Mouse (Mus musculus) kidney, adult 2 months (tissue): ENCODE measurements at regions not wholly inside any gene's neighbourhood (a gene's known extent, or its start where the extent isn't known, plus 50 kb on each side); places are given as distances from the start of the nearest gene placed in this dataset.

Experiments
- DNase-seq: peaks from one replicate; pipeline ENCODE4 v3.0.0; 2021
- H3K27ac ChIP-seq: fragments of 200-500 bp; 2 replicates; pipeline ENCODE4 v1.5.1; 2012; ENCODE audit warnings: low read depth, low read length, control low read depth, inconsistent platforms; ENCODE audit not compliant: insufficient read depth
- H3K27me3 ChIP-seq: fragments of 200-500 bp; replicated peaks from 2 replicates; pipeline ENCODE4 v1.6.1; 2012; ENCODE audit warnings: mild to moderate bottlenecking, moderate library complexity, low read length, inconsistent platforms; ENCODE audit not compliant: control insufficient read depth, insufficient read depth
- H3K36me3 ChIP-seq: fragments of 200-500 bp; 2 replicates; pipeline ENCODE4 v1.6.1; 2012; ENCODE audit warnings: mild to moderate bottlenecking, moderate library complexity, low read length, inconsistent platforms; ENCODE audit not compliant: control insufficient read depth, insufficient read depth
- H3K4me1 ChIP-seq: fragments of 200-500 bp; 2 replicates; pipeline ENCODE4 v1.6.1; 2011; ENCODE audit warnings: low read length; ENCODE audit not compliant: control insufficient read depth, insufficient read depth
- H3K4me3 ChIP-seq: fragments of 200-500 bp; 2 replicates; pipeline ENCODE4 v1.5.1; 2011; ENCODE audit warnings: mild to moderate bottlenecking, low read depth, low read length, control low read depth; ENCODE audit not compliant: insufficient read depth
- CTCF ChIP-seq: fragments of 200-500 bp; conservative IDR thresholded peaks from 2 replicates; pipeline ENCODE4 v1.5.1; 2011; ENCODE audit warnings: low read depth, mild to moderate bottlenecking, control low read depth, low read length, moderate library complexity, mixed read lengths; ENCODE audit not compliant: insufficient read depth, insufficient read length
- POLR2A ChIP-seq: fragments of 200-500 bp; IDR thresholded peaks from one replicate; pipeline ENCODE4 v1.6.1; 2011; ENCODE audit warnings: low read depth, low read length, control low read depth
- WGBS: fragments of 180-500 bp; shearing (Covaris S2); methylation state at CpG from one replicate; pipeline ENCODE4 v1.1.7; 2018; 5-methylcytosine and 5-hydroxymethylcytosine counted together

GRCm38 (mm10) chr4:95194621-95195455 is 142.8 kb upstream of the Jun start:
- Histone ChIP-seq H3K4me1 (peaks cover 8% of the 10 kb centered on the region), H3K27ac (no peak overlapping the region), H3K4me3 (no peak overlapping the region), H3K27me3 (no peaks in the 10 kb centered on the region), H3K36me3 (no peaks in the 10 kb centered on the region)
- DNase-seq: no peak
- 85% methylated on average over 5 of the region's 5 CpGs for WGBS
- no peak for TF ChIP-seq POLR2A
- TF ChIP-seq CTCF: no peak

- no peaks in the 10 kb centered on the region for H3K36me3 ChIP-seq
- WGBS: 72% methylated on average over 2 of the region's 2 CpGs
- no peak for DNase-seq
- peaks cover 8% of the 10 kb centered on the region for H3K4me1 ChIP-seq
- TF ChIP-seq CTCF: no peak
- TF ChIP-seq POLR2A: no peak
- no peak overlapping the region for H3K27ac ChIP-seq
- no peaks in the 10 kb centered on the region for H3K27me3 ChIP-seq
- no peak overlapping the region for H3K4me3 ChIP-seq
Observed at GRCm38 (mm10) chr4:95196106-95196505, 144.1 kb upstream of the Jun start.

GRCm38 (mm10) chr4:95197077-95197711 is 145.2 kb upstream of the Jun start:
- Histone ChIP-seq H3K27ac (no peak overlapping the region), H3K4me3 (no peak overlapping the region), H3K27me3 (no peaks in the 10 kb centered on the region), H3K36me3 (no peaks in the 10 kb centered on the region), H3K4me1 (peaks cover 8% of the 10 kb centered on the region)
- no peak for DNase-seq
- 33% methylated on average over 7 of the region's 7 CpGs for WGBS
- no peak for TF ChIP-seq POLR2A
- TF ChIP-seq CTCF: no peak

GRCm38 (mm10) chr4:95199394-95199793 is 147.4 kb upstream of the Jun start:
- Histone ChIP-seq H3K4me1 (peaks cover 8% of the 10 kb centered on the region), H3K4me3 (no peak overlapping the region), H3K27me3 (no peaks in the 10 kb centered on the region), H3K27ac (no peak overlapping the region), H3K36me3 (no peaks in the 10 kb centered on the region)
- DNase-seq: no peak
- WGBS: 93% methylated on average over 5 of the region's 5 CpGs
- TF ChIP-seq CTCF (no peak), POLR2A (no peak)

- Histone ChIP-seq H3K36me3 (no peaks in the 10 kb centered on the region), H3K27me3 (no peaks in the 10 kb centered on the region), H3K4me1 (peaks cover 8% of the 10 kb centered on the region), H3K27ac (no peak overlapping the region), H3K4me3 (no peak overlapping the region)
- peak; percentile 75 for DNase-seq
- TF ChIP-seq POLR2A (no peak), CTCF (no peak)
- WGBS: 67% methylated on average over 7 of the region's 7 CpGs
Observed at GRCm38 (mm10) chr4:95200130-95200529, 148.1 kb upstream of the Jun start.

- 94% methylated on average over 6 of the region's 6 CpGs for WGBS
Observed at GRCm38 (mm10) chr4:95202478-95202877, 150.5 kb upstream of the Jun start.

GRCm38 (mm10) chr4:95203577-95203976 is 151.6 kb upstream of the Jun start:
- Histone ChIP-seq H3K4me3 (no peak overlapping the region), H3K4me1 (peaks cover 8% of the 10 kb centered on the region), H3K27me3 (no peaks in the 10 kb centered on the region), H3K27ac (no peak overlapping the region), H3K36me3 (no peaks in the 10 kb centered on the region)
- no peak for DNase-seq
- no peak for TF ChIP-seq POLR2A
- no peak for TF ChIP-seq CTCF

More at GRCm38 (mm10) chr4:95202478-95202877, 150.5 kb upstream of the Jun start:
- Histone ChIP-seq H3K4me1 (peaks cover 2% of the 10 kb centered on the region; the same call in 1 of the 2 replicates), H3K27ac (no peak overlapping the region), H3K36me3 (no peaks in the 10 kb centered on the region), H3K27me3 (no peaks in the 10 kb centered on the region), H3K4me3 (no peak overlapping the region)
- TF ChIP-seq CTCF: no peak
- DNase-seq: no peak
